7 mouse cellular contexts compared by ENCODE assay signal in genomic region chr17:34309225-34309624, GRCm38 (mm10). TPM values are rescaled to one million over a fixed set of nuclear protein-coding genes. Genes with fewer than 3 reads are reported as not detected.
DNase-seq lines count a peak whose midpoint lies in the region; ATAC-seq lines count a peak whose summit lies in the region.

No protein-coding gene starts in this region.

- ATAC-seq in megakaryocyte, adult 5-6 weeks (ENCODE audit: poor library complexity, severe bottlenecking): no peak
- ATAC-seq in forebrain, embryonic 15.5 days (replicated peaks): no peak
- no peak for ATAC-seq in limb, embryonic 12.5 days (ENCODE audit: insufficient number of reproducible peaks, insufficient read depth, low FRiP score, low TSS enrichment, low read depth)
- ATAC-seq in stomach, embryonic 14.5 days (ENCODE audit: insufficient number of reproducible peaks, insufficient read depth, low FRiP score, low read depth): no peak

- peak overlapping the region; percentile 67 for H3K9ac ChIP-seq in forebrain, embryonic 15.5 days (replicated peaks)
- peak overlapping the region; percentile 63 for H3K9ac ChIP-seq in limb, embryonic 12.5 days (replicated peaks)
- peak overlapping the region; percentile 49 for H3K9ac ChIP-seq in stomach, embryonic 14.5 days (replicated peaks; ENCODE audit: low read depth, low read length)

- no peaks in the 10 kb centered on the region for H3K36me3 ChIP-seq in megakaryocyte, embryonic 14.5 days (replicated peaks; ENCODE audit: low read length)
- no peaks in the 10 kb centered on the region for H3K36me3 ChIP-seq in forebrain, embryonic 15.5 days
- no peaks in the 10 kb centered on the region for H3K36me3 ChIP-seq in limb, embryonic 12.5 days
- no peaks in the 10 kb centered on the region for H3K36me3 ChIP-seq in stomach, embryonic 14.5 days (ENCODE audit: control insufficient read depth, insufficient read depth, low read length)

- H3K4me2 ChIP-seq in forebrain, embryonic 15.5 days (replicated peaks): peak overlapping the region; percentile 57
- H3K4me2 ChIP-seq in limb, embryonic 12.5 days: peak overlapping the region; percentile 61
- peak overlapping the region; percentile 69 for H3K4me2 ChIP-seq in stomach, embryonic 14.5 days (replicated peaks; ENCODE audit: low read depth, low read length)

- 28% methylated on average over 10 of the region's 10 CpGs for WGBS in forebrain, embryonic 15.5 days
- 35% methylated on average over 10 of the region's 10 CpGs for WGBS in limb, embryonic 12.5 days
- 27% methylated on average over 10 of the region's 10 CpGs for WGBS in stomach, embryonic 14.5 days

- peak overlapping the region; percentile 86 for H3K4me3 ChIP-seq in megakaryocyte, embryonic 14.5 days (replicated peaks)
- H3K4me3 ChIP-seq in forebrain, embryonic 15.5 days: peak overlapping the region; percentile 77
- peak overlapping the region; percentile 52 for H3K4me3 ChIP-seq in limb, embryonic 12.5 days (replicated peaks)
- peak overlapping the region; percentile 54 for H3K4me3 ChIP-seq in stomach, embryonic 14.5 days (ENCODE audit: low read depth, low read length)

- H3K27ac ChIP-seq in forebrain, embryonic 15.5 days (replicated peaks): 0 out of 2 replicates have a peak overlapping the region, but pooled peaks have one; percentile 35
- no peak overlapping the region for H3K27ac ChIP-seq in limb, embryonic 12.5 days
- no peak overlapping the region for H3K27ac ChIP-seq in stomach, embryonic 14.5 days (ENCODE audit: low read length)

- DNase-seq in layer of hippocampus, postnatal 10 days (ENCODE audit: low spot score in 2 of 2): no peak
- DNase-seq in left cerebral cortex, adult 9 months (ENCODE audit: low spot score in 2 of 2): no peak

- peaks cover 37% of the 10 kb centered on the region for H3K4me1 ChIP-seq in megakaryocyte, embryonic 14.5 days
- H3K4me1 ChIP-seq in forebrain, embryonic 15.5 days: peaks cover 4% of the 10 kb centered on the region; the same call in 1 of the 2 replicates
- no peaks in the 10 kb centered on the region for H3K4me1 ChIP-seq in limb, embryonic 12.5 days (replicated peaks)
- H3K4me1 ChIP-seq in stomach, embryonic 14.5 days (ENCODE audit: control insufficient read depth, insufficient read depth, low read length): no peaks in the 10 kb centered on the region

- peaks cover 5% of the 10 kb centered on the region for H3K27me3 ChIP-seq in megakaryocyte, embryonic 14.5 days (replicated peaks)
- H3K27me3 ChIP-seq in forebrain, embryonic 15.5 days: no peaks in the 10 kb centered on the region
- H3K27me3 ChIP-seq in limb, embryonic 12.5 days: 0 out of 2 replicates have a peak, but pooled peaks cover under 1% of the 10 kb centered on the region
- H3K27me3 ChIP-seq in stomach, embryonic 14.5 days (ENCODE audit: control insufficient read depth, insufficient read depth, low read length): no peaks in the 10 kb centered on the region

- peaks cover 11% of the 10 kb centered on the region for H3K9me3 ChIP-seq in megakaryocyte, embryonic 14.5 days
- no peaks in the 10 kb centered on the region for H3K9me3 ChIP-seq in forebrain, embryonic 15.5 days
- H3K9me3 ChIP-seq in limb, embryonic 12.5 days: no peaks in the 10 kb centered on the region
- no peaks in the 10 kb centered on the region for H3K9me3 ChIP-seq in stomach, embryonic 14.5 days (ENCODE audit: control insufficient read depth, low read depth, low read length)

RNA-seq across cellular contexts. Expression of gene H2-Eb1, which starts 3.6 kb away (rescaled TPM):
- polyA plus RNA-seq in megakaryocyte, embryonic 14.5 days (2012; ENCODE audit: insufficient read depth, low replicate concordance): 2.8 TPM in 1 of 2 replicates, not detected in the other
- 35.4 and 38.0 TPM in 2 replicates for total RNA-seq in megakaryocyte, adult 5-6 weeks (2015)
- total RNA-seq in megakaryocyte, adult 5-6 weeks (2017): 72.9 and 114 TPM in 2 replicates
- 1.1 and 1.6 TPM in 2 replicates for polyA plus RNA-seq in forebrain, embryonic 15.5 days (2015; fragmentation: Nextera tagmentation; extraction: Ambion mirVana)
- 1.0 and 2.0 TPM in 2 replicates for polyA plus RNA-seq in limb, embryonic 12.5 days (2016; fragmentation: Nextera tagmentation; extraction: Ambion mirVana)
- 2.8 and 2.9 TPM in 2 replicates for polyA plus RNA-seq in stomach, embryonic 14.5 days (2014; fragmentation: Nextera tagmentation; extraction: Ambion mirVana)
- 1 to 10 TPM; 1.3 to 2.3 TPM for total RNA-seq in layer of hippocampus, postnatal 10 days (2021)

RNA-seq across cellular contexts. Expression of gene H2-Eb2, which starts 16.2 kb away (rescaled TPM):
- not detected in 2 replicates for polyA plus RNA-seq in megakaryocyte, embryonic 14.5 days (2012; ENCODE audit: insufficient read depth, low replicate concordance)
- total RNA-seq in megakaryocyte, adult 5-6 weeks (2015): 0.07 and 0.25 TPM in 2 replicates
- total RNA-seq in megakaryocyte, adult 5-6 weeks (2017): not detected in 2 replicates
- polyA plus RNA-seq in forebrain, embryonic 15.5 days (2015; fragmentation: Nextera tagmentation; extraction: Ambion mirVana): 0.14 TPM in 1 of 2 replicates, not detected in the other
- polyA plus RNA-seq in limb, embryonic 12.5 days (2016; fragmentation: Nextera tagmentation; extraction: Ambion mirVana): 0.12 and 0.18 TPM in 2 replicates
- not detected in 2 replicates for polyA plus RNA-seq in stomach, embryonic 14.5 days (2014; fragmentation: Nextera tagmentation; extraction: Ambion mirVana)
- not detected for total RNA-seq in layer of hippocampus, postnatal 10 days (2021)

RNA-seq across cellular contexts. Expression of gene H2-Aa, which starts 21.6 kb away (rescaled TPM):
- 0.64 TPM in 1 of 2 replicates, not detected in the other for polyA plus RNA-seq in megakaryocyte, embryonic 14.5 days (2012; ENCODE audit: insufficient read depth, low replicate concordance)
- total RNA-seq in megakaryocyte, adult 5-6 weeks (2015): 193 and 213 TPM in 2 replicates
- 91.8 and 109 TPM in 2 replicates for total RNA-seq in megakaryocyte, adult 5-6 weeks (2017)
- polyA plus RNA-seq in forebrain, embryonic 15.5 days (2015; fragmentation: Nextera tagmentation; extraction: Ambion mirVana): 0.23 TPM in 1 of 2 replicates, not detected in the other
- polyA plus RNA-seq in limb, embryonic 12.5 days (2016; fragmentation: Nextera tagmentation; extraction: Ambion mirVana): 0.50 TPM in 1 of 2 replicates, not detected in the other
- polyA plus RNA-seq in stomach, embryonic 14.5 days (2014; fragmentation: Nextera tagmentation; extraction: Ambion mirVana): 3.0 and 4.4 TPM in 2 replicates
- total RNA-seq in layer of hippocampus, postnatal 10 days (2021): under 1 TPM; 0.64 to 0.69 TPM

RNA-seq across cellular contexts. Expression of gene Btnl2, which starts 45.4 kb away (rescaled TPM):
- polyA plus RNA-seq in megakaryocyte, embryonic 14.5 days (2012; ENCODE audit: insufficient read depth, low replicate concordance): not detected in 2 replicates
- total RNA-seq in megakaryocyte, adult 5-6 weeks (2015): 0.09 TPM in 1 of 2 replicates, not detected in the other
- 0.33 TPM in 1 of 2 replicates, not detected in the other for total RNA-seq in megakaryocyte, adult 5-6 weeks (2017)
- polyA plus RNA-seq in forebrain, embryonic 15.5 days (2015; fragmentation: Nextera tagmentation; extraction: Ambion mirVana): 0.06 TPM in 1 of 2 replicates, not detected in the other
- not detected in 2 replicates for polyA plus RNA-seq in limb, embryonic 12.5 days (2016; fragmentation: Nextera tagmentation; extraction: Ambion mirVana)
- polyA plus RNA-seq in stomach, embryonic 14.5 days (2014; fragmentation: Nextera tagmentation; extraction: Ambion mirVana): 0.10 and 0.13 TPM in 2 replicates
- total RNA-seq in layer of hippocampus, postnatal 10 days (2021): 1 to 10 TPM in 1 of 2 experiments, under 1 TPM in 1; 0.58 to 1.3 TPM

RNA-seq across cellular contexts. Expression of gene H2-Ab1, which starts 51.7 kb away (rescaled TPM):
- 1.8 TPM in 1 of 2 replicates, not detected in the other for polyA plus RNA-seq in megakaryocyte, embryonic 14.5 days (2012; ENCODE audit: insufficient read depth, low replicate concordance)
- total RNA-seq in megakaryocyte, adult 5-6 weeks (2015): 145 and 162 TPM in 2 replicates
- total RNA-seq in megakaryocyte, adult 5-6 weeks (2017): 136 and 181 TPM in 2 replicates
- 0.86 and 1.2 TPM in 2 replicates for polyA plus RNA-seq in forebrain, embryonic 15.5 days (2015; fragmentation: Nextera tagmentation; extraction: Ambion mirVana)
- 2.7 and 2.8 TPM in 2 replicates for polyA plus RNA-seq in limb, embryonic 12.5 days (2016; fragmentation: Nextera tagmentation; extraction: Ambion mirVana)
- polyA plus RNA-seq in stomach, embryonic 14.5 days (2014; fragmentation: Nextera tagmentation; extraction: Ambion mirVana): 9.4 and 12.6 TPM in 2 replicates
- 1 to 10 TPM; 1.6 to 1.8 TPM for total RNA-seq in layer of hippocampus, postnatal 10 days (2021)
